Mouse (Mus musculus) liver, embryonic 14 days (tissue): ENCODE results near the gene Krtap4-13. TPM values are rescaled to one million over a fixed set of nuclear protein-coding genes. Genes with fewer than 3 reads are reported as not detected.

ENCODE experiments used
- polyA plus RNA-seq: library from polyadenylated mRNA; depleted of rRNA; stranded (reverse); fragments of >200 nt; gene quantifications from 2 replicates; pipeline ENCODE4 v1.2.3, GENCODE M21; 2012; rRNA removed

Gene Krtap4-13
- polyA plus RNA-seq, result not detected in 2 replicates

GRCm38 (mm10) chr11:99809792-99810191, at the start of gene Krtap4-13:
Krtap4-13 (minus strand) TSS chr11:99809892.

GRCm38 (mm10) chr11:99857617-99858016, 47.9 kb upstream of the Krtap4-13 start, which contains the start of gene Gm11568:
Gm11568 (plus strand) TSS chr11:99857917.

GRCm38 (mm10) chr11:99851508-99851907, 41.8 kb upstream of the Krtap4-13 start, which contains the start of gene Krtap4-16:
Krtap4-16 (minus strand) TSS chr11:99851608.

GRCm38 (mm10) chr11:99837966-99838365, 28.3 kb upstream of the Krtap4-13 start, which contains the start of gene 2300003K06Rik:
2300003K06Rik (minus strand) TSS chr11:99838066.

GRCm38 (mm10) chr11:99815566-99815965, 5.9 kb upstream of the Krtap4-13 start, which contains the start of gene Gm11564:
Gm11564 (minus strand) TSS chr11:99815666.

GRCm38 (mm10) chr11:99804346-99804745, 5.3 kb downstream of the Krtap4-13 start, which contains the start of gene Gm11554:
Gm11554 (minus strand) TSS chr11:99804446.

GRCm38 (mm10) chr11:99798832-99799231, 10.9 kb downstream of the Krtap4-13 start, which contains the start of gene Gm11569:
Gm11569 (minus strand) TSS chr11:99798932.

GRCm38 (mm10) chr11:99793367-99793766, 16.3 kb downstream of the Krtap4-13 start, which contains the start of gene Gm11596:
Gm11596 (minus strand) TSS chr11:99793467.

GRCm38 (mm10) chr11:99784900-99785299, 24.8 kb downstream of the Krtap4-13 start, which contains the start of gene Krtap4-9:
Krtap4-9 (plus strand) TSS chr11:99785200.

GRCm38 (mm10) chr11:99780604-99781003, 29.1 kb downstream of the Krtap4-13 start, which contains the start of gene Krtap4-8:
Krtap4-8 (minus strand) TSS chr11:99780704.

GRCm38 (mm10) chr11:99772813-99773212, 36.9 kb downstream of the Krtap4-13 start, which contains the start of gene Gm11595:
Gm11595 (minus strand) TSS chr11:99772913.

Other genes starting within 250 kb of the Krtap4-13 start
- not detected in 2 replicates for gene Krtap3-1, start 243.3 kb downstream of the Krtap4-13 start, polyA plus RNA-seq
- gene Krtap1-5, start 228.9 kb downstream of the Krtap4-13 start, polyA plus RNA-seq, result not detected in 2 replicates
- gene Krtap1-4, start 226.2 kb downstream of the Krtap4-13 start, polyA plus RNA-seq, result not detected in 2 replicates
- gene Krtap1-3, start 218.6 kb downstream of the Krtap4-13 start, polyA plus RNA-seq, result not detected in 2 replicates
- not detected in 2 replicates for gene Krtap9-3, start 211.8 kb downstream of the Krtap4-13 start, polyA plus RNA-seq
- gene Gm11938, start 206.6 kb downstream of the Krtap4-13 start, polyA plus RNA-seq, result not detected in 2 replicates
- not detected in 2 replicates for gene Gm11937, start 199.7 kb downstream of the Krtap4-13 start, polyA plus RNA-seq
- gene Krtap2-4, start 195.0 kb downstream of the Krtap4-13 start, polyA plus RNA-seq, result not detected in 2 replicates
- gene Gm11562, start 189.5 kb downstream of the Krtap4-13 start, polyA plus RNA-seq, result not detected in 2 replicates
- not detected in 2 replicates for gene Krtap4-1, start 181.7 kb downstream of the Krtap4-13 start, polyA plus RNA-seq
- not detected in 2 replicates for gene Krtap4-2, start 174.8 kb downstream of the Krtap4-13 start, polyA plus RNA-seq
- not detected in 2 replicates for gene Krtap4-7, start 165.8 kb downstream of the Krtap4-13 start, polyA plus RNA-seq
- not detected in 2 replicates for gene Gm11555, start 159.7 kb downstream of the Krtap4-13 start, polyA plus RNA-seq
- gene Gm11563, start 150.9 kb downstream of the Krtap4-13 start, polyA plus RNA-seq, result not detected in 2 replicates
- not detected in 2 replicates for gene Krtap4-6, start 143.9 kb downstream of the Krtap4-13 start, polyA plus RNA-seq
- not detected in 2 replicates for gene Gm14190, start 119.2 kb downstream of the Krtap4-13 start, polyA plus RNA-seq
- gene Gm14180, start 75.6 kb downstream of the Krtap4-13 start, polyA plus RNA-seq, result not detected in 2 replicates
- gene Gm11595, start 37.0 kb downstream of the Krtap4-13 start, polyA plus RNA-seq, result not detected in 2 replicates
- not detected in 2 replicates for gene Krtap4-8, start 29.2 kb downstream of the Krtap4-13 start, polyA plus RNA-seq
- not detected in 2 replicates for gene Krtap4-9, start 24.7 kb downstream of the Krtap4-13 start, polyA plus RNA-seq
- not detected in 2 replicates for gene Gm11596, start 16.4 kb downstream of the Krtap4-13 start, polyA plus RNA-seq
- not detected in 2 replicates for gene Gm11569, start 11.0 kb downstream of the Krtap4-13 start, polyA plus RNA-seq
- not detected in 2 replicates for gene Gm11554, start 5.4 kb downstream of the Krtap4-13 start, polyA plus RNA-seq
- gene Gm11564, start 5.8 kb upstream of the Krtap4-13 start, polyA plus RNA-seq, result not detected in 2 replicates
- gene 2300003K06Rik, start 28.2 kb upstream of the Krtap4-13 start, polyA plus RNA-seq, result not detected in 2 replicates
- gene Krtap4-16, start 41.7 kb upstream of the Krtap4-13 start, polyA plus RNA-seq, result 0.09 and 0.10 TPM in 2 replicates
- not detected in 2 replicates for gene Gm11568, start 48.0 kb upstream of the Krtap4-13 start, polyA plus RNA-seq
- not detected in 2 replicates for gene Gm11559, start 54.6 kb upstream of the Krtap4-13 start, polyA plus RNA-seq
- not detected in 2 replicates for gene Krtap9-1, start 63.5 kb upstream of the Krtap4-13 start, polyA plus RNA-seq
- gene Gm11567, start 69.3 kb upstream of the Krtap4-13 start, polyA plus RNA-seq, result not detected in 2 replicates
- not detected in 2 replicates for gene Krtap31-1, start 98.0 kb upstream of the Krtap4-13 start, polyA plus RNA-seq
- not detected in 2 replicates for gene Gm11565, start 104.9 kb upstream of the Krtap4-13 start, polyA plus RNA-seq
- not detected in 2 replicates for gene Krtap31-2, start 126.4 kb upstream of the Krtap4-13 start, polyA plus RNA-seq
- gene Krtap9-5, start 138.6 kb upstream of the Krtap4-13 start, polyA plus RNA-seq, result not detected in 2 replicates
- gene Krtap29-1, start 169.2 kb upstream of the Krtap4-13 start, polyA plus RNA-seq, result not detected in 2 replicates
- gene Krtap16-1, start 176.7 kb upstream of the Krtap4-13 start, polyA plus RNA-seq, result not detected in 2 replicates
- not detected in 2 replicates for gene Krtap17-1, start 184.1 kb upstream of the Krtap4-13 start, polyA plus RNA-seq
- not detected in 2 replicates for gene Krt33a, start 206.3 kb upstream of the Krtap4-13 start, polyA plus RNA-seq
- gene Krt33b, start 220.0 kb upstream of the Krtap4-13 start, polyA plus RNA-seq, result not detected in 2 replicates
- gene Krt34, start 231.7 kb upstream of the Krtap4-13 start, polyA plus RNA-seq, result not detected in 2 replicates
- gene Krt31, start 240.7 kb upstream of the Krtap4-13 start, polyA plus RNA-seq, result not detected in 2 replicates